Mouse (Mus musculus): ENCODE measurements around the gene Dnajc2.

- no peak for TF ChIP-seq POLR2A (IDR thresholded peaks at IDR 0.05; ENCODE audit: insufficient read depth, low read length)
- no peak for TF ChIP-seq CTCF (IDR thresholded peaks at IDR 0.05; ENCODE audit: low read depth, low read length)
Measured at GRCm38 (mm10) chr5:21718546-21718945, 66.5 kb downstream of the Dnajc2 start.

Data from ES-Bruce4 (cell line).